Mouse (Mus musculus) hematopoietic stem cell, adult 5-6 weeks (primary cell): ENCODE results near the gene Psmb8. TPM values are rescaled to one million over a fixed set of nuclear protein-coding genes. Genes with fewer than 3 reads are reported as not detected.
"Not testable (repeated sequence)": the region's sequence is repeated elsewhere in the genome, so short reads cannot be mapped to it uniquely, and the experiment has no call there.

ENCODE experiments used
- ATAC-seq, 2 experiments: fragments of 125-278 bp in 1 of 2; replicated peaks in 1 of 2; 2 replicates each; pipeline ENCODE4 v1.8.0; 2016 to 2017; ENCODE audit warnings: inconsistent platforms in 2 of 2, mild to moderate bottlenecking in 2 of 2, moderate number of reproducible peaks in 2 of 2, low read depth in 1 of 2, moderate TSS enrichment in 1 of 2; ENCODE audit not compliant: low FRiP score in 2 of 2, poor library complexity in 2 of 2, severe bottlenecking in 2 of 2, insufficient read depth in 1 of 2, low TSS enrichment in 1 of 2
- total RNA-seq: library from RNA; stranded (forward); fragments of 172-1452, 232-1000 nt; gene quantifications from 2 replicates; pipeline ENCODE4 v1.2.3, GENCODE M21; 2017

Gene Psmb8
- total RNA-seq, 1 experiment from 2014 or later = 392 TPM

DNA sequence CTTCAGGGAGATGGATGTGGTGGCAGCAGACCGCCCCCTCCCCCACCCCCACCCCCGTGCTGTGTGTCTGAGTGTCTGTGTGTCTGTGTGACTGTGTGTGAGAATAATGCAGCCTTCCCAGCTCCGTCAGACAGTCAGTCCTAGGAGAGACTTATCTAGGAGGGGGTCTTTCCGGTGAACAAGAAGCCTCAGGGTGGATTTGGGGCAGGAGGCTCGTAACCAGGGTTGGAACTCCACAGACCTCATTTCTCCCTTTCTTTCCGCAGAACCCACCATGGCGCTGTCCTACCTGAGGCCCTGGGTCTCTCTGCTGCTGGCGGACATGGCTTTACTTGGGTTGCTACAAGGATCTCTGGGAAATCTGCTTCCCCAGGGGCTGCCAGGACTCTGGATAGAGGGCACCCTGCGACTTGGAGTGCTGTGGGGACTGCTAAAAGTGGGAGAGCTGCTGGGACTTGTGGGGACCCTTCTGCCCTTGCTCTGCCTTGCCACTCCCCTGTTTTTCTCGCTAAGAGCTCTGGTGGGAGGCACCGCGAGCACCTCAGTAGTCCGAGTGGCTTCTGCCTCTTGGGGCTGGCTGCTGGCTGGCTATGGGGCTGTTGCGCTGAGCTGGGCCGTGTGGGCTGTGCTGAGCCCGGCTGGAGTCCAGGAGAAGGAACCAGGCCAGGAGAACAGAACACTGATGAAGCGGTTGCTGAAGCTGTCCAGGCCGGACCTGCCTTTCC, 7.7 kb downstream of the Psmb8 start:
- ATAC-seq = peak in 1 of 2 experiments; percentile 4; a peak in 1 of 4 replicates

DNA sequence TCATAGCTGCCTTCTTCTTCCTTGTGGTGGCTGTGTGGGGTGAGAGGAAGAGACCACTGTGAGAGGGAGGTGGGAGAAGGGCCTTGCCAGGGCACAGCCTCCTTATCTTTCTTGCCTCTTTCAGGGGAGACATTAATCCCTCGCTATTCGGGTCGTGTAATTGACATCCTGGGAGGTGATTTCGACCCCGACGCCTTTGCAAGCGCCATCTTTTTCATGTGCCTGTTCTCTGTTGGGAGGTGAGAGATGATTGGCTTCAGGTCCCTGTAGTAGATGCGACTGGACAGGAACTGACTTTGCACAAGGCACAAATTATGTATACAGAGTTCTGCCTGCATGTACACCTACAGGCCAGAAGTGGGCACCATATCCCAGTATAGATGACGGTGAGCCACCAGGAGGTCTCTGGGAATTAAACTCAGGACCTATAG, 8.2 kb downstream of the Psmb8 start:
- ATAC-seq = peak; percentile 26 to 57; a peak in 3 of 4 replicates

DNA sequence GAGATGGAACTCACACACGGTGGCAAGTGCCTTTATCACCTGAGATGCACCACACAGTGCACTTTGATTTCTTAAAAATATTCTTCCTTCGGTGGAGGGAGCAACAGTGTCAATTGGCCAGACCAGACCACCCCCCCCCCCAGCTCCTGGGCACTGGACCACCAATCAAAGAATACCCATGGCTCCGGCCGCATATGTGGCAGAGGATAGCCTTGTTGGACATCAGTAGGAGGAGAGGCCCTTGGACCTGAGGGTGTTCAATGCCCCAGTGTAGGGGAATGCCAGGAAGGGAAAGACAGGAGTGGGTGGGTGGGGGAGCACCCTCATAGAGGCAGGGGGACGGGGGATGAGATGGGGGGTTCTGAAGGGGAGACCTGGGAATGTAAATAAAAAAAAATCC, 9.2 kb downstream of the Psmb8 start:
- ATAC-seq = no peak

DNA sequence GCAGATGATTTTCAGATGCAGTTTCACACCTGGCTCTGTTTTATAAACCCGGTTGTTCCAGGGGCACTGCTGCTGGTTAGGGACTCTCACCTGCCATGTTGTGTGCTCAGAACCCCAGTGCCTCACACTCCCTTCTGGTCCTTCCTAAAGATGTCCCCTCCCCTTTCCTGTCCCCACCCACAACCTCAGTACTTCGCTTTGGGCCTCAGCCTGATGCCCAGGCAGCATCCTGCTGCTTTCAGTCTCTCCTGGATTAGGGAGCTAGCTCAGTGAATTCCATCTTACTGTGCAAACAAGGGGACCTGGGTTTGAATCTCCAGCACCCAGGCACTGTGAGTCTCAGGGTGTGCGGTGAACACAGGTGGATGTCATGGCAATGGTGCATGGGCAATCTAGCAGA, 9.9 kb downstream of the Psmb8 start:
- no peak for ATAC-seq

DNA sequence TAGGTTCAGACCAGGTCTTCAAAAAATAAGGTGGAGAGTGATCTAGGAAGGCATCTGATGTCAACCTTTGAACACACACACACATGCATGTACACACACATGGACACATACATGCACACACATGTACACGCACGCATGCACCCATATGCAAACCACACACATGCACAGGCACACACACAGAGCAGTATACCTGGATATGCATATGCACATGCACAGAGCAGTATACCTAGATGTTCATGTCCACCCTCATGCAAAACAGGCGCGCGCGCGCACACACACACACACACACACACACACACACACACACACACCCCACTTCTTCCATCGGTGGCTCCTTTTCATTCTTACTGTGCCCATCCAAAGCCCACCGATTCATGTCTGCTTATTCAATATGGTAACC, 10.3 kb downstream of the Psmb8 start:
- ATAC-seq = no peak

DNA sequence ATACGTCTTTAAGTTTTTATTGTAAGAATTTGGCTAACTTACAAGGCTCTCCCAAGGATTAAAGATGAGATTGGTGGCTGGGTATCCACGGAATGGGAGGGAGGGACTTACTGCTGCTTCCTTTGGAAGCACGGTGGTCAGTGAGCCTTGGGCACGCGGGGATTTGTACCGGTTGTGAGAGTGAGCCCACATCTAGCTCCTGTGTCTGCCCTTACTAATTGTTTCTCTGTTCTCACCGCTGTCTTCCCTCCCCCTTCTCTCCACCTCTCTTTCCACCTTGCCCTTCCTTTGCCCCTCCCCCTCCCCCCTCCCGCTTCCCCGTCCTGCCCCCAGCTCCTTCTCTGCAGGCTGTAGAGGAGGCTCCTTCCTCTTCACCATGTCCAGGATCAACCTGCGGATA, 10.9 kb downstream of the Psmb8 start:
- no peak for ATAC-seq

DNA sequence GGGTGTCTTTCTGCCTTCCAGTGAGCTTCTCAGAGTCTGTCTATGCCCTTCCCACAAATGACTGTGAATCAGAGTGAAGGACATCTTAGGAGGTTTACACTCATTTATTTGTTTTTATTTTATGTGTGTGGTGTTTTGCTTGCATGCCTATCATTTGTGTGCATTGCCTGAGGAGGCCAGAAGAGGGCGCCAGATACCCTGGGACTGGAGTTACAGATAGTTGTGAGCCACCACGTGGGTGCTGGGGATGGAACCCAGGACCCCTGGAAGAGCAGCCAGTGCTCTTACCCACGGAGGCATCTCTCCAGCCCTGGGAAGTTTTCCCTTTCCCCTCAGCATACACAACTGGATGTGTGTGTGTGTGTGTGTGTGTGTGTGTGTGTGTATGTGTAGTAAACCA, 12.2 kb downstream of the Psmb8 start:
- ATAC-seq = no peak

DNA sequence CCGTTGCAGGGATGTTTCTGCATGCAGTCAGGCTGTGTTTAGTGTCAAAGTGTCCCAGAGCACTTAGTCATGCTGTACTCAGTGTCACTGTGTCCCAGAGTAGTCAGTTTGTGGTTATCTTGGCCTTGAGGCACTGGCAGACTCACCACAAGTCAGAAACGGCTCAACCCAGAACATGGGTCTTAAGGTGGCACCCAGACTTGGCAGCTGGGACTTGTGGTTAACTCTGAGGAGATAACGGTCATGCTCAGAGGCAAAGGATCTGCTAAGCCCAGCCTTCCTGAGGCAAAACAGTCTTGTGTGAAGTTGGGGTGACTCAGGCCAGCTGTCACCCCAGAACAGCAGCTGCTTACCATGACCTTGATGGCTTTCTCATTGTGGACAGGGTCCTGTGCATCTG, 13.1 kb downstream of the Psmb8 start:
- ATAC-seq = peak; percentile 82 to 88

DNA sequence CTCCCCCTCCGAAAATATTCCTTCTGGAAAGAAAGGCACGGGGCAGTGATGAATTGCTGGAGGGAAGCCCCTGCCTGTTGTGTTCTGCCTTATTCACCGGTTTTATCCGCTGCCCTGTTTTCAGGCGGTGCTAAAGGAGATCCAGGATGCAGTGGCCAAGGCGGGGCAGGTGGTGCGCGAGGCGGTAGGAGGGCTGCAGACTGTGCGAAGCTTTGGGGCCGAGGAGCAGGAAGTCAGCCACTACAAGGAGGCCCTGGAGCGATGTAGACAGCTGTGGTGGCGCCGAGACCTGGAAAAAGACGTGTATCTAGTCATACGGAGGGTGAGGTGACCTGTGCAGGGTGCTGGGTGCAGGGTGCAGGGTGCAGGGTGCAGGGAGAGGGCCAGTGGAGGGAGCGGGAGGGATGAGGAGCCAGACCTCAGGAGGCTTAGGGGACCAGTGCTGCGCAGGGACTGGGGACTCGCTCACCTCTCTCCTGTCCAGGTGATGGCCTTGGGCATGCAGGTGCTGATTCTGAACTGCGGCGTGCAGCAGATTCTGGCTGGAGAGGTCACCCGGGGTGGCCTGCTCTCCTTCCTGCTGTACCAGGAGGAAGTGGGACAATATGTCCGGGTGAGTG, 14.3 kb downstream of the Psmb8 start:
- no peak for ATAC-seq

DNA sequence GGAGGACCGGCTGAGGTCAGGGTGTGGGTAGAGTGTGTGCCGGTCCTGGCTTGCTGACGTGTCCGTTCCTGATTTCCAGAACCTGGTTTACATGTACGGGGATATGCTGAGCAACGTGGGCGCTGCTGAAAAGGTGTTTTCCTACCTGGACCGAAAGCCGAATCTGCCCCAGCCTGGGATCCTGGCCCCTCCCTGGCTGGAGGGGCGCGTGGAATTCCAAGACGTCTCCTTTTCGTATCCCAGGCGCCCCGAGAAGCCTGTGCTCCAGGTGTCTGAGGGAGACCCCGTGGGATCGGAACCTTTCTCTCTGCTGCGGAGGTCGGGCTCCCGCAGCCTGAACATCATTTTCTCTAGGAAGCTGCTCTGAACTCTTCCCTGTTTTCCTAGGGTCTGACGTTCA, 16.4 kb downstream of the Psmb8 start:
- no peak for ATAC-seq

DNA sequence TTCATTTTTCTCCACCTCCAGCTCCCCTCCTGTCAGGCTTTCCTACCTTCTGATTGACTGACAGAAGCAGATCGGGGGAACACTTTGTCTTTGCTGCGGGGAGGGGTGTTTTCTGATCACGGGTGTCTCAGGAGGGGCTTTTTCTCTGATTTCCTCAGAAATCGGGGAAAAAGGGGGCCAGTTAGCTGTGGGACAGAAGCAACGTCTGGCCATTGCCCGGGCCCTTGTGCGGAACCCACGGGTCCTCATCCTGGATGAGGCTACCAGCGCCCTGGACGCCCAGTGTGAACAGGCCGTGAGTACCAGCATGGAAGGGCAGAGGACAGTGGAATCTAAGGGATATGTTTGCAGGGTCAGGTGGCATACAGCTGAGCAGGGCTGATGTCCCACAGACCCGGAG, 17.7 kb downstream of the Psmb8 start:
- ATAC-seq = no peak

DNA sequence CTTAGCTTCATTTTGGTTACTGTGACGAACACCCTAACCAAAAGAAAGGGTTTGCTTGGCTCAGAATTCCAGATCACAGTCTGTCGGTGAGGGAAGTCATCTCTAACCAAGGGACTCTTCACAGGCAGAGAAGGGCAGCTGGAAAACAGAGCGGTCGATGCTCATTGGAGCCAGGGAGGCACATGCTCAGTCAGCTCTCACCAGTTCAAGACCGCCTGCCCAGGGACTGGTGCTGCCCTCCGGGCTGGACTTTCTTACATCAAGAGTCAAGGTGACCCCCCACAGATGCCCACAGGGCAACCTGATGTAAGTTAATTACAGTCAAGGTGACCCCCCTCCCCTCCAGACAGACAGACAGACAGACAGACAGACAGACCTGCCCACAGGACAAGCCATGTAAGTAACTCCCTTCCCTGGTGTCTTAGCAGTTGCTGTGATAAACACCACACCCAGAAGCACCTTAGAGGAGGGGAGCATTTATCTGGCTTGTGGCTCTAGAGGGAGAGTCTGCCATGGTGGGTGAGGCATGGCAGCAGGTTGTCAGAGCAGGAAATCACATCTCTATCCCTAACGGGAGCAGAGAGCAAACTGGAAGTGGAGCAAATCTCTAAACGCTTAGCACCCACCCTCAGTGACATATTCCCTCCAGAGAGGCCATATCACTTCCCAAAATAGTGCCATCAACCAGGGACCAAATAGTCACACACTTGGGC, 19.9 kb downstream of the Psmb8 start:
- ATAC-seq = no peak

DNA sequence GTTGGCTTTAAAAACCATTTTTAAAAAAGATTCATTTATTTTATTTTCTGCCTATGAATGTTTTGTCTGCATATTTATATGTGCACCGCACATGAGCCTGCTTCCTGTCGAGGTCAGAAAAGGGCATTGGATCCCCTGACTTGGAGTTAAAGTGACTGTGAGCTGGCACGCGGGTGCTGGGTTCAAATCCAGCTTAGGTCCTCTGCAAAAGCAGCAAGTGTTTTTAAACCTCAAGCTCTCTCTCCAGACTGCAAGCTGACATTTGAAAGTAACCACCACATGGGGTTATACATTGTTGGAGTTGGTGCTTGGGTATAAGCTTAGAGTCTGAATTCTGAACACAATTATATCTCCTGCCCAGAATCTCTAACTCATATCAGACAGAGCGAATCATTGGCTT, 20.5 kb downstream of the Psmb8 start:
- no peak for ATAC-seq

DNA sequence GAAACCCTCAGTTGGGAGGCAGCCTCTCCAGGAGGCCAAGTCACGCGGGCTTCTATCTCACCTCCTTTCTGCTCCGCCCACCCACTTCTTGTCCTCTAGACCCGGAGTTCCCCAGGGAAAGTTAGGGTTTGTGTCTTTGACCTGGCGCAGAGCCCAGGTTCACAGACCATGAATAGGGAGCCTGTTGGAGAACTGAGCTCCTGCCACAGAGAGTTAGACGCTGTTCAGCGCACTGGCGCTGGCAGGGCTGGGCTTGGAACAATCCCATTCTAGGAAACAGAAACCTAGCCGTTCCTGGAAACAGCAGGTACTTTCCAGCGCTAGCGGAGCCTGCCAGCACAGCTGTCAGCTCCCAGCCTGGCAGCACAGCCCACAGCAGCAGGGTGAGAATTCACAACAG, 21.2 kb downstream of the Psmb8 start:
- 0 out of 4 replicates have a peak, but pooled peaks have one; percentile 17 to 21 for ATAC-seq

DNA sequence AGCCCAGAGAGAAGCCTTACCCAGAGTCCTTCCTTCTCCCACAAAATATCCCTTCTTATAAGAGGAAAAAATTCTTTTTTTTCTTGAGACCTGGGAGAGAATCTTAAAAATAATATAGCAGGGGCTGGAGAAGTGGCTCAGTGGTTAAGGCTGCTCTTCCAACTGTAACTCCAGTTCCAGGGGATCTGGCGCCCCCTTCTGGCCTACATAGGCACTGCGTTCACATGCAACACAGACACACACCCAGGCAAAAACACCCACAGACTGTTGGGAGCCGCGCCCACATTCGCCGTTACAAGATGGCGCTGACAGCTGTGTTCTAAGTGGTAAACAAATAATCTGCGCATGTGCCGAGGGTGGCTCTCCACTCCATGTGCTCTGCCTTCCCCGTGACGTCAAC, 21.6 kb downstream of the Psmb8 start:
- 0 out of 4 replicates have a peak, but pooled peaks of 1 of the 2 experiments have one; percentile 39 for ATAC-seq

DNA sequence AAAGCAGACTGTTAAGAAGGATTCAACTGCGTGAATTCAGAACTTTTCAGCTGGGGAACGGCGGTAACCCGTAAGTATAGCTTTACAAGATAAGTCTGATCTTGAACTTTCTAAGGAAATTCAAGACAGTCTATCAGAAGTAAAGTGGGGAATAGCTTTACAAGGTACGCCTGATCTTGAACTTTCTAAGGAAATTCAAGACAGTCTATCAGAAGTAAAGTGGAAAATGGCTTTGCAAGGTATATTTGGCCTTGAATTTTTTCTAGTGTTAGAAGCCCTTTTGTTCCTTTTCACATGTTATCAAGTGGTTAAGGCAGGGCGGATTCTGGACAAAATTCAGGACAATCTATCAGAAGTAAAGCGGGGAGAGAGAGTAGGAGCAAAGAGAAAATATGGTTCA, 22.3 kb downstream of the Psmb8 start:
- not testable (repeated sequence) for ATAC-seq

DNA sequence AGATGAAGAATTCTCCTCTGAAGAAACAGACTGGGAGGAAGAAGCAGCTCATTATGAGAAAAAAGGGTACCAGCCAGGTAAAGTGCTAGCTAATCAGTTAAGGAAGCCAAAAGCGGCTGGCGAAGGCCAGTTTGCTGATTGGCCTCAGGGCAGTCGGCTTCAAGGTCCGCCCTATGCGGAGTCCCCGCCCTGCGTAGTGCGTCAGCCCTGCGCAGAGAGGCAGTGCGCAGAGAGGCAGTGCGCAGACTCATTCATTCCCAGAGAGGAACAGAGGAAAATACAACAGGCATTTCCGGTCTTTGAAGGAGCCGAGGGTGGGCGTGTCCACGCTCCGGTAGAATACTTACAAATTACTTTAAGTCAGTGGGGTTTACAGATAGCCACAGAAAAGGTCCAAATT, 22.9 kb downstream of the Psmb8 start:
- ATAC-seq = not testable (repeated sequence)

DNA sequence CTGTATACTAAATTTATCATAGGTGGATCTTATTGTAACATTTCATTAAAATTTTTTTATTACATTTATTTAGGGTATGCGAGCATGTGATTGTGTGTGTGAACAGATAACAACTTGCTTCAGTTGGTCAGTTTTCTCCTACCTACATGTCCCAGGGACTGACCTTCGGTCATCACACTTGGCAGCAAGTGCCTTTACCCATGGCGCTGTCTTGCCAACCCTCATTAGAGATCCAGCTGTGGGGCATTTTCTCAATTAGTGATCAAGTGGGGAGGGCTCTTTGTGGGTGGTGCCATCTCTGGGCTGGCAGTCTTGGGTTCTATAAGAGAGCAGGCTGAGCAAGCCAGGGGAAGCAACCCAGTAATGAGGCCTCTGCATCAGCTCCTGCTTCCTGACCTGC, 27.3 kb downstream of the Psmb8 start:
- no peak for ATAC-seq
